Mouse (Mus musculus) testis, adult 2 months (tissue): ENCODE results near the gene Cant1.

Experiments
- CTCF ChIP-seq: fragments of 200-500 bp; IDR thresholded peaks from 2 replicates; pipeline ENCODE4 v1.5.1; 2012; ENCODE audit warnings: low read depth, mild to moderate bottlenecking, inconsistent platforms, low read length, moderate library complexity; ENCODE audit not compliant: control insufficient read depth, insufficient read depth, insufficient replicate concordance
- POLR2A ChIP-seq: fragments of 200-500 bp; IDR thresholded peaks from 2 replicates; pipeline ENCODE4 v1.6.1; 2012; ENCODE audit warnings: low read depth, mild to moderate bottlenecking, inconsistent platforms, low read length, moderate library complexity; ENCODE audit not compliant: control insufficient read depth

- TF ChIP-seq POLR2A (no peak), CTCF (no peak)
These were observed 32.3 kb upstream of the Cant1 start for GRCm38 (mm10) chr11:118451211-118451610.
